Mouse (Mus musculus): ENCODE measurements around the gene 2010111I01Rik.

DNA sequence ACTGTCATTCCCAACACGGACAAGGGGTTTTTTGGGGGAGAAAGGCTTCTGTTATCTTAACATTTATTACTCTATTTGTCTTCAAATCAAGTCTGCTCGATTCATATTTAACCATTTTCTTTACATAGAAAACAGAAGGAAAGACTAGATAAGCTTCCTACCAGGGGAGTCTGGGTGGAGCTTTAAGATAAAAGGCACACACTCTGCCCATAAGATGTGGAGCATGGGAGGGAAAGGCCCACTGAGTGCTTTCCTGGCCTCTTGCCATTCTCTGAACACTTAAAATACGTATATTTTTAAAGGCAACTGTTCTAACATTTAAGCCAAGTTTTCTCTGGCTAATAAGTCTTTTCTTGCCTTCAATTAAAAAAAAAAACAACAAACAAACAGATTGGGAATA is 25.3 kb upstream of the 2010111I01Rik start:
- no peak for TF ChIP-seq CTCF (IDR thresholded peaks at IDR 0.05; ENCODE audit: low read depth)
- TF ChIP-seq EP300 (IDR thresholded peaks at IDR 0.05; ENCODE audit: low read depth), result peak; percentile 86

Data from liver, embryonic 14.5 days (tissue).